Mouse (Mus musculus): ENCODE results near the gene Dnaja3.

Dnaja3 gene

GRCm38 (mm10) chr16:4642190-4642589, 2.4 kb downstream of the Dnaja3 start:
- DNase-seq (ENCODE audit: low read depth), result peak; percentile 95

GRCm38 (mm10) chr16:4642937-4643336, 3.1 kb downstream of the Dnaja3 start:
- peak; percentile 48 for DNase-seq (ENCODE audit: low read depth)

DNA sequence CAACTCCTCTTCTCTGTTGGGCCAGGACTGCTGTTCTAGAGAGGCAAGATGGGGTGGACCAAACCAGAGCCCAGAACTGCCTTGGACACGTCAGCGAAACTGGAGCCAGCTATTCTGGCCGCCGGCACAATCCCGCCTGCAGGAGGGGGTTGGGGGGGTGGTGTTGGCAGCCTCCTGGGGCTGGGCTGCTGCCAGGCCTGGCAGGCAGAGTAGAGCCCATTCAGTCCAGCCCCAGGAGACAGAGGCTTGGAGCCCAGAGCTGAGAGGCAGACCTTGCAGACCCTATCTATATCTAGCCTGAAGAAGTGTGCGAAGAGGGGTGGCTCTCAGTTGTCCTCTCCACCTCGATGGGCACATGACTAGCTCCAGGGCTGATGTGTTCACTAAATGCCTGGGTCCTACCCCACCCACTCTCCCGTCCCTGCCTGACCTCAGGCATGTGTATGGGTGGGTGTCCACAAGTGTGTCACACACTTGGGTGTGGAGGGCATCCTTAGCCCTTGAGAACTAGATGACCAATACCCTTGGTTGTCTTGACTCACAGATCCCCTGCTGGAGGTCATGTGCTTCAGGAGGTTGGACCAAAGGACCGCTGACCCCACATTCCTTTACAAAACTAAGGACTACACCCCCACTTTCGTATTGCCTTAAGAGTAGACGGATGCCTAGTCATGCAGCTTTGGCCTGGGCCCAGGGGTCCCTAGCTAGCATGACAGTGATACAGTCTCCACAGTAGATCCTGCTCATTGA, 4.1 kb downstream of the Dnaja3 start:
- peak; percentile 97 for DNase-seq (ENCODE audit: low read depth)

DNA sequence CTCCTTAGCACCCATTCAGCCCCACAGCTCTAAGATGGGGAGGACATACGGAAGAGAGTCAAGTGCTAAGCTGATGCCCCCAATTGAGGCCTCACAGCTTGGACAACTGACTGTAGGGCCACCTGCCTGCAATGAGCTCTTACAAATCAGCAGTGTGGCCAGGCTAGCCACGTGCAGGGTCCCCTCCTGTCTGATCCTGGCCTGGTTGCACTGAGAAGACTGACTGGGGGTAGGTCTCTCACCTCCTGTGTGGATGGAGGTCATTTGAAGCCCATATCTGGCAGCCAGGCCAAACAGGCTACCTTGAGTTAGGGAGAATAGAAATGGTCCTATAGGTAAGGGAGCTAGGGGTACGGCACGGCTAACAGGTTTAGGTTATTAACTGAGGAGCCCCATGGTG, 6.1 kb downstream of the Dnaja3 start:
- no peak for DNase-seq (ENCODE audit: low read depth)

- DNase-seq (ENCODE audit: low read depth), result no peak
Measured at GRCm38 (mm10) chr16:4646831-4647230, 7.0 kb downstream of the Dnaja3 start.

- peak; percentile 87 for DNase-seq (ENCODE audit: low read depth)
Measured at GRCm38 (mm10) chr16:4647651-4648141, 7.9 kb downstream of the Dnaja3 start.

DNA sequence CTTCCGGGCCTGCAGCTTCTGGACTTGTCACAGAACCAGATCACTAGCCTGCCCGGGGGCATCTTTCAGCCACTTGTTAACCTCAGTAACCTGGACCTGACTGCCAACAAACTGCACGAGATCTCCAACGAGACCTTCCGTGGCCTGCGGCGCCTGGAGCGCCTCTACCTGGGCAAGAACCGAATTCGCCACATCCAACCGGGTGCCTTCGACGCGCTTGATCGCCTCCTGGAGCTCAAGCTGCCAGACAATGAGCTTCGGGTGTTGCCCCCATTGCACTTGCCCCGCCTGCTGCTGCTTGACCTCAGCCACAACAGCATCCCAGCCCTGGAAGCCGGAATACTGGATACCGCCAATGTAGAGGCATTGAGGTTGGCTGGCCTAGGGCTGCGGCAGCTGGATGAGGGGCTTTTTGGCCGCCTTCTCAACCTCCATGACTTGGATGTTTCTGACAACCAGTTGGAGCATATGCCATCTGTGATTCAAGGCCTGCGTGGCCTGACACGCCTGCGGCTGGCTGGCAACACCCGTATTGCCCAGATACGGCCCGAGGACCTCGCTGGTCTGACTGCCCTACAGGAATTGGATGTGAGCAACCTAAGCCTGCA, 8.7 kb downstream of the Dnaja3 start:
- no peak for DNase-seq (ENCODE audit: low read depth)

DNA sequence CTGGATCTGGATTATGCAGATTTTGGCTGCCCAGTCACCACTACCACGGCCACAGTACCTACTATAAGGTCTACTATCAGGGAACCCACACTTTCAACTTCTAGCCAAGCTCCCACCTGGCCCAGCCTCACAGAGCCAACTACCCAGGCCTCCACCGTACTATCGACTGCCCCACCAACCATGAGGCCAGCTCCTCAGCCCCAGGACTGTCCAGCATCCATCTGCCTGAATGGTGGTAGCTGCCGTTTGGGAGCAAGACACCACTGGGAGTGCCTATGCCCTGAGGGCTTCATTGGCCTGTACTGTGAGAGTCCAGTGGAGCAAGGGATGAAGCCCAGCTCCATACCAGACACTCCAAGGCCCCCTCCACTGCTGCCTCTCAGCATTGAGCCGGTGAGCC, 9.4 kb downstream of the Dnaja3 start:
- no peak for DNase-seq (ENCODE audit: low read depth)

DNA sequence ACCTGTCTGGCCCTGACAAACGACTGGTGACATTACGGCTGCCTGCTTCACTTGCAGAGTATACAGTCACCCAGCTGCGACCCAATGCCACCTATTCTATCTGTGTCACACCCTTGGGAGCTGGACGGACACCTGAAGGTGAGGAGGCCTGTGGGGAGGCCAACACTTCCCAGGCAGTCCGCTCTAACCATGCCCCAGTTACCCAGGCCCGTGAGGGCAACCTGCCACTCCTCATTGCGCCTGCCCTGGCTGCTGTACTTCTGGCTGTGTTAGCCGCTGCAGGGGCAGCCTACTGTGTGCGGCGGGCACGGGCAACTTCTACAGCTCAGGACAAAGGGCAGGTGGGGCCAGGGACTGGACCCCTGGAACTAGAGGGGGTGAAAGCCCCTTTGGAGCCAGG, 9.9 kb downstream of the Dnaja3 start:
- no peak for DNase-seq (ENCODE audit: low read depth)

GRCm38 (mm10) chr16:4650161-4650560, 10.4 kb downstream of the Dnaja3 start:
- peak; percentile 32 for DNase-seq (ENCODE audit: low read depth)

DNA sequence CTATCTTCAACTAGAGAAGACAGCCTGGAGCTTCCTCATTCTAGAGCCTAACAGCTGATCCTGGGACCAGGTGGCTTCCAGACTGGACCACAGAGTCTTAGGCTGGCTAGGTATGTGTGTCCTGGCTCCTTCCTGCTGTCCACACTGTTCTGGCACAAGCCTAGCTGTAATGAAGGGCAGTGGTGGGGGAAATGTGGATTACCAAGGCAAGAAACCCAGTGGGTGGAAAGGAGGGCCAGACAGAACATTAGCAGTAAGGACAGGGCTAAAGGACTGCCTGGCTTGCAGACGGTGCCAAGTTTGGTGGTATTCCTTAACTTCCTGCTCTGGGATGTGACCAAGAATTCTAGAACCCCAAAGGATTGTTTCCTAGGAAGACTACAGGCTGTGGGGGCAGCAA, 11.3 kb downstream of the Dnaja3 start:
- DNase-seq (ENCODE audit: low read depth), result no peak

- DNase-seq (ENCODE audit: low read depth), result peak; percentile 86
Measured at GRCm38 (mm10) chr16:4651624-4652023, 11.8 kb downstream of the Dnaja3 start.

DNA sequence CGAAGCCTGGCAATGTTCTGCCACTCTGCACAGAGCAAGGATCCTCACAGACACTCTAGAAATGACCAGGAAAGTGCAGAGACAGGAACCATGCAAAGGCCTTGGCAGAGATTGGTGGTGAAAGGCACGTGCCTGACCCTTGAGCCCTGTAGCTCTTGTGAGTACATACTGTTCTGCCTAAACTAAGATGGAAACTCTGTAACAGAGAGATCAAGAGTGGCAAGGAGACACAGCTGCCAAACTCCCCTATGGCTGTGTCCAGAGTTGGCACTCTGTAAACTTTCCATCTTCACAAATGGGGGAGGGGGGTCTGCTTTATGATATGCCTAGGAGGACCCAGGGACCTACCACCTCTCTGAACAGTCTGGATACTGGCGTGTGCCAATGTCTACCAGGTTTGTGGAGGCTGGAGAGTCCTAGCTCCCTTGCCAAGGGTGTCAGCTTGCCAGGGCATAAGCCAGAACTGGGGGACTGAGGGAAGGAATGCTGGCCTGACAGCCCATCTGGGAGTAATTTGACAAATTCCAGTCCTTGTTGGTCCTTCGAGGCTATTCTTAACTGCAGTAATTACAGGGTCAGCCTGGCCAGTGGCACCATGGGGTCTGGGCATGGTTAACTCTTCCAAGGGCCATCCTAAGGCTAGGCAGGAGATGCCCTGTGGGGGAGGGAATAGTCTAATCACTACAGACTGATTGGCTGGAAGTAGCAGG, 13.1 kb downstream of the Dnaja3 start:
- DNase-seq (ENCODE audit: low read depth), result peak; percentile 60

DNA sequence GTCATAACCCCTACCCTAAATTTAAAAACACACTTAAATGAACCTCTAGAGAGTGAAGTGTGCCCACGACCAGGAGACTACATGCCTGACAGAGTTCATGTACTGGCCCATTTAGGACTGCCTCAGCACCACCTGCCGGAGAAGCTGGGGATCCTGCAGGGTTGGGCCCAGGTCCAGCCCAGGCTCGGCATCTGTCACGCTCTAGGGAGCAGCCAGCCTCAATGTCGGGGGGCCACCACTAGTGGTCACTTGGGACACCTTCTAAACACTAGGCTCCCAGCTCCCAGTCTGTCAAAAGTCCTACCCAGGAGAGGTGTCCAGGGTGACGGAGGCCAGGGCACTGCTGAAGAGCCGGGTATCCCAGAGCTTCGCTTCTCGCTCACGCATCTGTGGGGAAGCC, 14.9 kb downstream of the Dnaja3 start:
- no peak for DNase-seq (ENCODE audit: low read depth)

GRCm38 (mm10) chr16:4655251-4655734, 15.5 kb downstream of the Dnaja3 start:
- peak; percentile 49 for DNase-seq (ENCODE audit: low read depth)

GRCm38 (mm10) chr16:4655764-4656570, 16.2 kb downstream of the Dnaja3 start:
- DNase-seq (ENCODE audit: low read depth), result peak; percentile 64

DNA sequence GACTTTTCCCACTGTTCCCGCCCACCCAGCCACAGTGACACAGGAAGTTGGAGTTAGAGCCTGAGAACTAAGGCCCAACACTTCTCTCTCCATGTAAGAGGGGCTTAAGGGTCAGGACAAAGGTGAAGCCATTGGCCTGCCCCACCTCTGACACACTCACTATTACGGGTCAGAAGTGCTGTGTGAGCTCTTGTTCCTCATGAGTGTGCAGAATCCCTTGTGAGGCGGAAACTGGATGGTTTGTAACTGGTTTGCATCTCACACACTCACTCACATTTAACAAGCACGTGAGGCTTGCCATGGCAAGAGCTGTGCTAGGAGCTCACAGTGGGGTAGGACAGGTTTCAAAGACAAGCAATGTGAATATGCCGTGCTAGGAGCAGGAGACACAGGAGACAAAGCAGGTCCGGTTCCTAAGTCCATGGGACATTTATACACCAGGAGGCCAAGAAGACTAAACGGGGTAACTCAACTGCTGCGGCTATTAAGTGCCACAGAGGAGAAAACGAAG, 16.8 kb downstream of the Dnaja3 start:
- DNase-seq (ENCODE audit: low read depth), result no peak

DNA sequence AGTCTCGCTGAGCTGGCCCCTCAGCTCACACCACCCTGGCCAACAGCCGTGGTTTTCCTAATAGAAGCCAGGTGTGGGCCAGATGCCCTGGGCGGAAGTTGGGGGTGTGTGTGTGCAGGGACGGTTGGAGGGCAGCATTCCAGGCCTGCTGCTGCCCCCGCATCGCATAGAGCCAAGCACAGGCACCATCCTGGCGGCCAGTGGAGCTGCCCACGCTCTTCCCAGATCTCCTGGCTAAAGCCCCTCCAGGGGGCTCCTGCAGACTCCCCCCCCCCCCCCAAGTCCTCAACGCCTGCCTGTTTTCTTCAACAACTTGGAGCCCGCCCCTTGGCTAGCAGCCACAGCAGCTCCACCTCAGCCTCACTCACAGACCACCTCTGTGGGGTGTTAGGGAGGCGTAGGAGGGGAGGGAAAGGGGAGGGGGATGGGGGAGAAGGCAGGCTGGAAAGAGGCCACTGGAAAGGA, 19.0 kb downstream of the Dnaja3 start:
- DNase-seq (ENCODE audit: low read depth), result peak; percentile 95

- peak; percentile 58 for DNase-seq (ENCODE audit: low read depth)
Measured at GRCm38 (mm10) chr16:4659326-4659725, 19.5 kb downstream of the Dnaja3 start.

DNA sequence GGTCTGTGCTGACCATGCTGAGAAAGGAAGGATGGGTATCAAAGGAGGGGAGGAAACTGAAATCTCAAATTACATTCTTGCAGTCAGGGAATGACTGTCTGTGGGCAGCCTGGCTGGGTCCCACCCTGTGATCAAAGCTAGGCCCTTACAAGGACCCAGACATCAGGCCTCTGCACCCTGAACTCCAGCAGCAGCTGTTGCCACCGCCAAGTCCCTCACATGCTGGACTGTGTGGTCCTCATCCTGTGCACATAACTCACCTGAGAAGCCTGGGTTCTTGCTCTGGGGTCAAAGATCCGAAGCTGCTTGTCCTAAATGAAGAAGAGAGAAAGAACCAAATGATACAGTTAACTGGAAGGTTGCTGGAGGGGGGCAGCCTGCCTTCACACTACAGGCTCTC, 21.8 kb downstream of the Dnaja3 start:
- DNase-seq (ENCODE audit: low read depth), result no peak

GRCm38 (mm10) chr16:4663806-4664205, 24.0 kb downstream of the Dnaja3 start:
- no peak for DNase-seq (ENCODE audit: low read depth)

- no peak for DNase-seq (ENCODE audit: low read depth)
Measured at GRCm38 (mm10) chr16:4665726-4666125, 25.9 kb downstream of the Dnaja3 start.

Data from NIH3T3 (cell line).